Mouse (Mus musculus) small intestine, adult 2 months (tissue): Measurements from ENCODE around the gene Snx29. TPM values are rescaled to one million over a fixed set of nuclear protein-coding genes. Genes with fewer than 3 reads are reported as not detected.
"Not testable (repeated sequence)": the region's sequence is repeated elsewhere in the genome, so short reads cannot be mapped to it uniquely, and the experiment has no call there.

ENCODE experiments used
- H3K27ac ChIP-seq: fragments of 200-500 bp; 2 replicates; pipeline ENCODE4 v1.5.1; 2012; ENCODE audit warnings: low read depth, low read length, control low read depth, inconsistent platforms; ENCODE audit not compliant: insufficient read depth
- H3K27me3 ChIP-seq: fragments of 200-500 bp; 2 replicates; pipeline ENCODE4 v1.6.1; 2012; ENCODE audit warnings: mild to moderate bottlenecking, moderate library complexity, low read length, inconsistent platforms; ENCODE audit not compliant: control insufficient read depth, insufficient read depth
- H3K36me3 ChIP-seq: fragments of 200-500 bp; 2 replicates; pipeline ENCODE4 v1.6.1; 2012; ENCODE audit warnings: mild to moderate bottlenecking, low read length, control low read depth, inconsistent platforms; ENCODE audit not compliant: control insufficient read depth, insufficient read depth
- H3K4me1 ChIP-seq: fragments of 200-500 bp; 2 replicates; pipeline ENCODE4 v1.6.1; 2012; ENCODE audit warnings: low read length, inconsistent platforms, mixed read lengths; ENCODE audit not compliant: control insufficient read depth, insufficient read depth, insufficient read length
- H3K4me3 ChIP-seq: fragments of 200-500 bp; 2 replicates; pipeline ENCODE4 v1.5.1; 2012; ENCODE audit warnings: low read depth, mild to moderate bottlenecking, control low read depth, inconsistent platforms, low read length, moderate library complexity
- CTCF ChIP-seq: fragments of 200-500 bp; IDR thresholded peaks from 2 replicates; pipeline ENCODE4 v1.5.1; 2012; ENCODE audit warnings: low read depth, mild to moderate bottlenecking, control low read depth, inconsistent platforms, low read length, moderate library complexity, mixed read lengths; ENCODE audit not compliant: insufficient replicate concordance, insufficient read length; ENCODE audit errors: extremely low read depth
- POLR2A ChIP-seq: fragments of 200-500 bp; IDR thresholded peaks from 2 replicates; pipeline ENCODE4 v1.6.1; 2012; ENCODE audit warnings: low read depth, mild to moderate bottlenecking, control low read depth, inconsistent platforms, low read length, moderate library complexity
- WGBS: fragments of 180-500 bp; shearing (Covaris S2); methylation state at CpG from one replicate; pipeline ENCODE4 v1.1.7; 2018; 5-methylcytosine and 5-hydroxymethylcytosine counted together
- polyA plus RNA-seq: library from polyadenylated mRNA; depleted of rRNA; stranded (reverse); fragments of >200 nt; gene quantifications from 2 replicates; pipeline ENCODE4 v1.2.3, GENCODE M21; 2012

Gene Snx29
- polyA plus RNA-seq, 1 experiment: 6.0 TPM

DNA sequence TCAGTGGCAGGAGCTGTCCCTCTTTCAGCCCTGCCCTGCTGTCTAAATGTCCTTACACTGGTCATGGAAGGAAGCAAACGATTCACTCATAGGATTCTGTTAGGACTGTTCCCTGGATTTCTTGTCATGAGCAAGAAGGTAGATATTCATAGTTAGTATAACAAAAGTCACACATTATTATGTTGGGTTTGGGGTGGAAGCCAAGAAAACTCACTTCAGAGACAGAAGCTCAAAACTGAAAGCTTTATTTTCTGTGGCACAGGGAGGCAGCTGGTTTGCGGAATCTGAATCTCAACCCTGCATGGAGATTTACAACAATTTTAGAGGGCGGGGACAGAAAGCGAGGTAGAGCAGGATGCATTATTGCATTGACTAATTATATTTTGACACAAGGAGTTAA lies 86.0 kb downstream of the Snx29 start:
- Histone ChIP-seq H3K36me3 (peaks cover 13% of the 10 kb centered on the region; the same call in 1 of the 2 replicates), H3K4me3 (no peak overlapping the region), H3K27me3 (no peaks in the 10 kb centered on the region), H3K4me1 (peaks cover 2% of the 10 kb centered on the region; the same call in 1 of the 2 replicates), H3K27ac (no peak overlapping the region)
- no peak for TF ChIP-seq CTCF
- no peak for TF ChIP-seq POLR2A
- whole genome bisulfite sequencing: 70% methylated on average over 4 of the region's 4 CpGs

DNA sequence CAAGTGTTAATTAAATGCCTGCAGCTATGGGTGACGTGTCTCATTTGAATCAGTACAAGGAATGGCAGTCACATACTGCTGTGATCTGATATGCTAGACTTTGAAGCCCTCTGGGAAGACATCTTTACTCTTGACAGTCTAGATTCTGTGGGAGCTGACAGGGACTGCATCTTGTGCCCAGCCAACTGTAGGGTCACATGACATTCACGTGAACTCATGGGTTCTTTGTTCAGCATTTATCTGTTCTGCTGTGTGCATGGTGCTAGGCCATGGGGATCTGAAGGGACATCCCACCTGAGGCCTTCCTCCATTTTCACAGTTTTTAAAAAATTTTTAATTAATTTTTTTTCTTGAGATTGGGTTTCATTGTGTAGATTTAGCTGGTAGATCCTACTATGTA lies 91.9 kb downstream of the Snx29 start:
- peaks cover 2% of the 10 kb centered on the region; the same call in 1 of the 2 replicates for H3K4me1 ChIP-seq
- H3K27ac ChIP-seq: no peak overlapping the region
- no peak overlapping the region for H3K4me3 ChIP-seq
- TF ChIP-seq POLR2A (no peak), CTCF (no peak)
- WGBS: 93% methylated on average over 2 of the region's 2 CpGs
- H3K36me3 ChIP-seq: peaks cover 1% of the 10 kb centered on the region; the same call in 1 of the 2 replicates
- H3K27me3 ChIP-seq: no peaks in the 10 kb centered on the region

- peak; percentile 90; the same call in 1 of the 2 replicates for TF ChIP-seq CTCF
- TF ChIP-seq POLR2A: no peak
- H3K27me3 ChIP-seq: no peaks in the 10 kb centered on the region
- 17% methylated on average over 7 of the region's 7 CpGs for WGBS
- no peak overlapping the region for H3K4me3 ChIP-seq
- peaks cover 3% of the 10 kb centered on the region for H3K36me3 ChIP-seq
- no peak overlapping the region for H3K27ac ChIP-seq
- H3K4me1 ChIP-seq: peaks cover 2% of the 10 kb centered on the region; the same call in 1 of the 2 replicates
Observed at GRCm38 (mm10) chr16:11418183-11418588, 95.5 kb downstream of the Snx29 start.

- H3K27ac ChIP-seq: no peak overlapping the region
- WGBS: 79% methylated on average over 12 of the region's 12 CpGs
- H3K36me3 ChIP-seq: peaks cover 3% of the 10 kb centered on the region
- no peak overlapping the region for H3K4me3 ChIP-seq
- no peaks in the 10 kb centered on the region for H3K27me3 ChIP-seq
- peaks cover 9% of the 10 kb centered on the region; the same call in 1 of the 2 replicates for H3K4me1 ChIP-seq
- TF ChIP-seq POLR2A (no peak), CTCF (no peak)
Observed at GRCm38 (mm10) chr16:11420311-11421080, 97.8 kb downstream of the Snx29 start.

GRCm38 (mm10) chr16:11422165-11422564 lies 99.5 kb downstream of the Snx29 start:
- WGBS: 93% methylated on average over 1 of the region's 1 CpGs
- no peak overlapping the region for H3K4me3 ChIP-seq
- TF ChIP-seq POLR2A (no peak), CTCF (no peak)
- peaks cover 3% of the 10 kb centered on the region for H3K36me3 ChIP-seq
- H3K27ac ChIP-seq: no peak overlapping the region
- peaks cover 23% of the 10 kb centered on the region; the same call in 1 of the 2 replicates for H3K4me1 ChIP-seq
- no peaks in the 10 kb centered on the region for H3K27me3 ChIP-seq

GRCm38 (mm10) chr16:11422889-11423610 lies 100.3 kb downstream of the Snx29 start:
- no peak overlapping the region for H3K27ac ChIP-seq
- no peak for TF ChIP-seq POLR2A
- no peak for TF ChIP-seq CTCF
- 96% methylated on average over 2 of the region's 2 CpGs for WGBS

GRCm38 (mm10) chr16:11423611-11424297 lies 101.0 kb downstream of the Snx29 start:
- not testable (repeated sequence) for H3K27ac ChIP-seq, H3K4me3 ChIP-seq, H3K27me3 ChIP-seq, H3K36me3 ChIP-seq
- TF ChIP-seq CTCF: peak; percentile 50; the same call in 1 of the 2 replicates
- 92% methylated on average over 2 of the region's 2 CpGs for WGBS
- peaks cover 23% of the 10 kb centered on the region; the same call in 1 of the 2 replicates for H3K4me1 ChIP-seq

More at GRCm38 (mm10) chr16:11422889-11423610, 100.3 kb downstream of the Snx29 start:
- Histone ChIP-seq H3K27me3 (no peaks in the 10 kb centered on the region), H3K36me3 (peaks cover 3% of the 10 kb centered on the region), H3K4me3 (no peak overlapping the region), H3K4me1 (peaks cover 23% of the 10 kb centered on the region; the same call in 1 of the 2 replicates)
